In genomic region chr3:108495486-108495885, GRCm38 (mm10) we compare ENCODE assay signal across 19 mouse cellular contexts. TPM values are rescaled to one million over a fixed set of nuclear protein-coding genes. Genes with fewer than 3 reads are reported as not detected.
DNase-seq lines count a peak whose midpoint lies in the region; ATAC-seq and TF ChIP-seq lines count a peak whose summit lies in the region.
"Had no signal": no experiment of that assay in that cellular context is flagged by ENCODE, and none has a peak within 500 bp of the region (broad histone marks: within the 10 kb centered on the region; RNA-seq: fewer than 3 reads in every experiment).

No protein-coding gene starts in this region.

- TF ChIP-seq CTCF in stomach, postnatal 0 days (IDR thresholded peaks at IDR 0.05; ENCODE audit: low read depth) = no peak

- peaks cover 33% of the 10 kb centered on the region for H3K4me1 ChIP-seq in midbrain, embryonic 10.5 days
- H3K4me1 ChIP-seq in midbrain, embryonic 15.5 days = peaks cover 5% of the 10 kb centered on the region; the same call in 1 of the 2 replicates
- H3K4me1 ChIP-seq in forebrain, embryonic 16.5 days (replicated peaks; ENCODE audit: control insufficient read depth, insufficient read depth, low read length) = peaks cover 8% of the 10 kb centered on the region; the same call in 1 of the 2 replicates
- no peaks in the 10 kb centered on the region for H3K4me1 ChIP-seq in stomach, postnatal 0 days (replicated peaks; ENCODE audit: control insufficient read depth, insufficient read depth)
- H3K4me1 ChIP-seq: intestine, embryonic 15.5 days; stomach, embryonic 15.5 days had no signal

- H3K27me3 ChIP-seq in midbrain, embryonic 10.5 days (ENCODE audit: low read depth, poor library complexity, severe bottlenecking) = 0 out of 2 replicates have a peak, but pooled peaks cover 3% of the 10 kb centered on the region
- no peaks in the 10 kb centered on the region for H3K27me3 ChIP-seq in midbrain, embryonic 15.5 days (replicated peaks)
- no peaks in the 10 kb centered on the region for H3K27me3 ChIP-seq in forebrain, embryonic 16.5 days (replicated peaks; ENCODE audit: control insufficient read depth, insufficient read depth, low read length)
- no peaks in the 10 kb centered on the region for H3K27me3 ChIP-seq in stomach, postnatal 0 days (ENCODE audit: control insufficient read depth, insufficient read depth, low read length)
- H3K27me3 ChIP-seq: intestine, embryonic 15.5 days; stomach, embryonic 15.5 days had no signal

- H3K9me3 ChIP-seq in midbrain, embryonic 10.5 days (replicated peaks) = no peaks in the 10 kb centered on the region
- no peaks in the 10 kb centered on the region for H3K9me3 ChIP-seq in midbrain, embryonic 15.5 days
- H3K9me3 ChIP-seq in forebrain, embryonic 16.5 days (ENCODE audit: control insufficient read depth, low read length) = no peaks in the 10 kb centered on the region
- H3K9me3 ChIP-seq in stomach, postnatal 0 days (ENCODE audit: control insufficient read depth, low read length) = no peaks in the 10 kb centered on the region
- H3K9me3 ChIP-seq: intestine, embryonic 15.5 days; limb, embryonic 13.5 days; stomach, embryonic 15.5 days had no signal

- no peak for DNase-seq in frontal cortex, postnatal 10 days (ENCODE audit: low spot score in 2 of 2)
- DNase-seq in midbrain, embryonic 10.5 days (ENCODE audit: low spot score) = no peak
- peak; percentile 56 for DNase-seq in retina, postnatal 1 day
- DNase-seq in stomach, postnatal 0 days (ENCODE audit: low spot score) = no peak
- no peak for DNase-seq in layer of hippocampus, postnatal 10 days (ENCODE audit: low spot score in 2 of 2)
- DNase-seq: cerebellum, postnatal 14 days; heart, adult 11 months; layer of hippocampus, postnatal 36 days; lung, adult 2 months; thymus, postnatal 36 days had no signal

- 0 out of 2 replicates have a peak overlapping the region, but pooled peaks have one; percentile 28 for H3K27ac ChIP-seq in midbrain, embryonic 10.5 days (replicated peaks)
- H3K27ac ChIP-seq in midbrain, embryonic 15.5 days = no peak overlapping the region
- H3K27ac ChIP-seq in forebrain, embryonic 16.5 days (ENCODE audit: low read length) = no peak overlapping the region
- H3K27ac ChIP-seq in stomach, postnatal 0 days (replicated peaks) = no peak overlapping the region
- H3K27ac ChIP-seq: intestine, embryonic 15.5 days; limb, embryonic 13.5 days; stomach, embryonic 15.5 days had no signal

- H3K36me3 ChIP-seq in midbrain, embryonic 10.5 days = no peaks in the 10 kb centered on the region
- H3K36me3 ChIP-seq in midbrain, embryonic 15.5 days (replicated peaks) = no peaks in the 10 kb centered on the region
- no peaks in the 10 kb centered on the region for H3K36me3 ChIP-seq in forebrain, embryonic 16.5 days (ENCODE audit: control insufficient read depth, insufficient read depth)
- no peaks in the 10 kb centered on the region for H3K36me3 ChIP-seq in stomach, postnatal 0 days (ENCODE audit: control insufficient read depth, insufficient read depth, low read length)
- H3K36me3 ChIP-seq: intestine, embryonic 15.5 days; limb, embryonic 13.5 days; stomach, embryonic 15.5 days had no signal

- H3K4me3 ChIP-seq in midbrain, embryonic 10.5 days = no peak overlapping the region
- H3K4me3 ChIP-seq in midbrain, embryonic 15.5 days = no peak overlapping the region
- no peak overlapping the region for H3K4me3 ChIP-seq in forebrain, embryonic 16.5 days (replicated peaks; ENCODE audit: low read length)
- no peak overlapping the region for H3K4me3 ChIP-seq in stomach, postnatal 0 days (ENCODE audit: low read depth, low read length)
- H3K4me3 ChIP-seq: intestine, embryonic 15.5 days; limb, embryonic 13.5 days; myocyte; stomach, embryonic 15.5 days had no signal

- H3K4me2 ChIP-seq in midbrain, embryonic 15.5 days = no peak overlapping the region
- H3K4me2 ChIP-seq in forebrain, embryonic 16.5 days (ENCODE audit: low read length) = no peak overlapping the region
- H3K4me2 ChIP-seq in stomach, postnatal 0 days (replicated peaks; ENCODE audit: low read depth) = no peak overlapping the region
- H3K4me2 ChIP-seq: intestine, embryonic 15.5 days; limb, embryonic 13.5 days; stomach, embryonic 15.5 days had no signal

- WGBS in midbrain, embryonic 10.5 days = 41% methylated on average over 4 of the region's 4 CpGs
- WGBS in midbrain, embryonic 15.5 days = 31% methylated on average over 4 of the region's 4 CpGs
- 20% methylated on average over 4 of the region's 4 CpGs for WGBS in forebrain, embryonic 16.5 days
- WGBS in stomach, postnatal 0 days = 53% methylated on average over 4 of the region's 4 CpGs

- TF ChIP-seq EP300 in stomach, postnatal 0 days (optimal IDR thresholded peaks at IDR 0.05) = no peak

- no peak overlapping the region for H3K9ac ChIP-seq in midbrain, embryonic 15.5 days
- H3K9ac ChIP-seq in forebrain, embryonic 16.5 days (replicated peaks; ENCODE audit: low read depth, low read length) = no peak overlapping the region
- no peak overlapping the region for H3K9ac ChIP-seq in stomach, postnatal 0 days (ENCODE audit: low read length)
- H3K9ac ChIP-seq: intestine, embryonic 15.5 days; limb, embryonic 13.5 days; stomach, embryonic 15.5 days had no signal

- ATAC-seq in frontal cortex, adult (ENCODE audit: low TSS enrichment) = peak; percentile 51
- no peak for ATAC-seq in midbrain, embryonic 15.5 days (replicated peaks)
- peak; percentile 27; the same call in 1 of the 2 replicates for ATAC-seq in forebrain, embryonic 16.5 days
- no peak for ATAC-seq in stomach, postnatal 0 days (ENCODE audit: low FRiP score, low TSS enrichment)
- ATAC-seq: intestine, embryonic 15.5 days had no signal

RNA-seq across cellular contexts. Expression of gene 1700013F07Rik, which starts 38.5 kb away (rescaled TPM):
- 0.49 and 0.63 TPM in 2 replicates for polyA plus RNA-seq in midbrain, embryonic 10.5 days (2016; fragmentation: Nextera tagmentation; extraction: Ambion mirVana)
- polyA plus RNA-seq in midbrain, embryonic 15.5 days (2015; fragmentation: Nextera tagmentation; extraction: Ambion mirVana) = 2.8 and 3.5 TPM in 2 replicates
- 1.0 and 2.0 TPM in 2 replicates for polyA plus RNA-seq in forebrain, embryonic 16.5 days (2015; fragmentation: Nextera tagmentation; extraction: Ambion mirVana)
- polyA plus RNA-seq in stomach, postnatal 0 days (2015; fragmentation: Nextera tagmentation; extraction: Ambion mirVana) = 0.34 TPM in 1 of 2 replicates, not detected in the other
- 1 to 10 TPM; 2.1 to 2.7 TPM for total RNA-seq in layer of hippocampus, postnatal 10 days (2021)
- total RNA-seq: adrenal gland, adult 18-20 months; heart, postnatal 10 days had no signal
- polyA plus RNA-seq: intestine, embryonic 15.5 days; limb, embryonic 13.5 days had no signal

RNA-seq across cellular contexts. Expression of gene 5330417C22Rik, which starts 40.9 kb away (rescaled TPM):
- polyA plus RNA-seq in midbrain, embryonic 10.5 days (2016; fragmentation: Nextera tagmentation; extraction: Ambion mirVana) = 2.6 and 3.2 TPM in 2 replicates
- 18.9 and 19.4 TPM in 2 replicates for polyA plus RNA-seq in midbrain, embryonic 15.5 days (2015; fragmentation: Nextera tagmentation; extraction: Ambion mirVana)
- polyA plus RNA-seq in forebrain, embryonic 16.5 days (2015; fragmentation: Nextera tagmentation; extraction: Ambion mirVana) = 12.1 and 13.3 TPM in 2 replicates
- 30.8 and 32.0 TPM in 2 replicates for polyA plus RNA-seq in stomach, postnatal 0 days (2015; fragmentation: Nextera tagmentation; extraction: Ambion mirVana)
- total RNA-seq in layer of hippocampus, postnatal 10 days (2021) = 10 to 100 TPM; 16.8 to 22.0 TPM

RNA-seq across cellular contexts. Expression of gene Sars, which starts 50.5 kb away (rescaled TPM):
- polyA plus RNA-seq in midbrain, embryonic 10.5 days (2016; fragmentation: Nextera tagmentation; extraction: Ambion mirVana) = 179 and 187 TPM in 2 replicates
- polyA plus RNA-seq in midbrain, embryonic 15.5 days (2015; fragmentation: Nextera tagmentation; extraction: Ambion mirVana) = 209 and 212 TPM in 2 replicates
- polyA plus RNA-seq in forebrain, embryonic 16.5 days (2015; fragmentation: Nextera tagmentation; extraction: Ambion mirVana) = 230 and 238 TPM in 2 replicates
- 99.5 and 102 TPM in 2 replicates for polyA plus RNA-seq in stomach, postnatal 0 days (2015; fragmentation: Nextera tagmentation; extraction: Ambion mirVana)
- 100 to 1,000 TPM; 215 TPM for total RNA-seq in layer of hippocampus, postnatal 10 days (2021)

Comparison
In these comparisons a context has a peak if more than half of its experiments do, and no peak if none do; other contexts are left out.
1. ATAC-seq: peak in frontal cortex, adult (single experiment) and forebrain, embryonic 16.5 days (single experiment); none in midbrain, embryonic 15.5 days (single experiment) and stomach, postnatal 0 days (single experiment).